Mouse (Mus musculus) lung, postnatal 25 days (tissue): ENCODE results near the gene Frmpd2.
"Not testable (repeated sequence)": the region's sequence is repeated elsewhere in the genome, so short reads cannot be mapped to it uniquely, and the experiment has no call there.

Source experiments
- DNase-seq: peaks from one replicate; pipeline ENCODE4 v3.0.0; 2022; ENCODE audit warnings: low spot score

The Frmpd2 gene

GRCm38 (mm10) chr14:33471331-33471730 is at the start of gene Frmpd2:
TSS of gene Frmpd2 (plus strand) at chr14:33471696.
- no peak for DNase-seq

- no peak for DNase-seq
Observed at GRCm38 (mm10) chr14:33423003-33423402, 48.5 kb upstream of the Frmpd2 start.

- DNase-seq = no peak
Observed at GRCm38 (mm10) chr14:33424124-33424523, 47.4 kb upstream of the Frmpd2 start.

- DNase-seq = not testable (repeated sequence)
Observed at GRCm38 (mm10) chr14:33432485-33432884, 39.0 kb upstream of the Frmpd2 start.

GRCm38 (mm10) chr14:33443780-33444179 is 27.7 kb upstream of the Frmpd2 start:
- no peak for DNase-seq

- no peak for DNase-seq
Observed at GRCm38 (mm10) chr14:33445962-33446361, 25.5 kb upstream of the Frmpd2 start.

- peak; percentile 2 for DNase-seq
Observed at GRCm38 (mm10) chr14:33446561-33447023, 24.9 kb upstream of the Frmpd2 start.

GRCm38 (mm10) chr14:33447027-33447569 is 24.4 kb upstream of the Frmpd2 start, which contains the start of gene Mapk8:
TSS of gene Mapk8 (minus strand) at chr14:33447158.
- DNase-seq = peak; percentile 97

GRCm38 (mm10) chr14:33448276-33448675 is 23.2 kb upstream of the Frmpd2 start:
- DNase-seq = no peak

- DNase-seq = no peak
Observed at GRCm38 (mm10) chr14:33449296-33449840, 22.1 kb upstream of the Frmpd2 start.

GRCm38 (mm10) chr14:33450331-33450730 is 21.2 kb upstream of the Frmpd2 start:
- DNase-seq = no peak

GRCm38 (mm10) chr14:33463658-33464057 is 7.8 kb upstream of the Frmpd2 start:
- no peak for DNase-seq

- no peak for DNase-seq
Observed at GRCm38 (mm10) chr14:33467766-33468165, 3.7 kb upstream of the Frmpd2 start.

GRCm38 (mm10) chr14:33474461-33474860 is 3.0 kb downstream of the Frmpd2 start:
- no peak for DNase-seq

GRCm38 (mm10) chr14:33476094-33476760 is 4.7 kb downstream of the Frmpd2 start:
- DNase-seq = no peak

- no peak for DNase-seq
Observed at GRCm38 (mm10) chr14:33481991-33482390, 10.5 kb downstream of the Frmpd2 start.

- DNase-seq = peak; percentile 5
Observed at GRCm38 (mm10) chr14:33487805-33488550, 16.5 kb downstream of the Frmpd2 start.

GRCm38 (mm10) chr14:33495226-33495625 is 23.7 kb downstream of the Frmpd2 start:
- DNase-seq = no peak

- no peak for DNase-seq
Observed at GRCm38 (mm10) chr14:33497418-33497817, 25.9 kb downstream of the Frmpd2 start.

- peak; percentile 28 for DNase-seq
Observed at GRCm38 (mm10) chr14:33498849-33499248, 27.4 kb downstream of the Frmpd2 start.

- peak; percentile 39 for DNase-seq
Observed at GRCm38 (mm10) chr14:33500631-33501030, 29.1 kb downstream of the Frmpd2 start.

GRCm38 (mm10) chr14:33503311-33503710 is 31.8 kb downstream of the Frmpd2 start:
- no peak for DNase-seq

- no peak for DNase-seq
Observed at GRCm38 (mm10) chr14:33506696-33507095, 35.2 kb downstream of the Frmpd2 start.
